Mouse (Mus musculus): ENCODE measurements around the gene Bdkrb1. TPM values are rescaled to one million over a fixed set of nuclear protein-coding genes. Genes with fewer than 3 reads are reported as not detected.

Bdkrb1 gene
- polyA plus RNA-seq, 2 experiments: not detected

- no peak for ATAC-seq (ENCODE audit: insufficient read depth)
- no peak overlapping the region for H3K4me2 ChIP-seq (ENCODE audit: low read depth)
- 64% methylated on average over 4 of the region's 4 CpGs for WGBS (ENCODE audit: insufficient replicate concordance)
- no peak for DNase-seq (ENCODE audit: low read depth in 3 of 3, low spot score in 3 of 3)
- H3K4me3 ChIP-seq (ENCODE audit: insufficient read depth in 1 of 2, low read depth in 2 of 2, low read length in 2 of 2): no peak overlapping the region
- peaks cover 87% of the 10 kb centered on the region for H3K36me3 ChIP-seq (replicated peaks; ENCODE audit: control insufficient read depth, insufficient read depth, low read depth)
- H3K27ac ChIP-seq: no peak overlapping the region
- H3K4me1 ChIP-seq (replicated peaks; ENCODE audit: control insufficient read depth in 2 of 2, insufficient read depth in 2 of 2, low read length in 1 of 2): no peaks in the 10 kb centered on the region
- no peaks in the 10 kb centered on the region for H3K27me3 ChIP-seq (ENCODE audit: control insufficient read depth, insufficient read depth, low read length)
- no peak overlapping the region for H3K9ac ChIP-seq (replicated peaks)
- H3K9me3 ChIP-seq (ENCODE audit: control insufficient read depth, low read length): no peaks in the 10 kb centered on the region
- TF ChIP-seq EP300 (IDR thresholded peaks at IDR 0.05; ENCODE audit: low read depth): no peak
- peak; percentile 32; the same call in 1 of the 2 replicates for TF ChIP-seq CTCF (IDR thresholded peaks at IDR 0.05; ENCODE audit: low read depth)
These were observed 34.7 kb downstream of the Bdkrb1 start for GRCm38 (mm10) chr12:105637554-105637953.

- Histone ChIP-seq H3K9me3 (ENCODE audit: control insufficient read depth, low read length) (no peaks in the 10 kb centered on the region), H3K27ac (no peak overlapping the region), H3K4me1 (replicated peaks; ENCODE audit: control insufficient read depth in 2 of 2, insufficient read depth in 2 of 2, low read length in 1 of 2) (no peaks in the 10 kb centered on the region), H3K27me3 (ENCODE audit: control insufficient read depth, insufficient read depth, low read length) (no peaks in the 10 kb centered on the region), H3K4me2 (ENCODE audit: low read depth) (no peak overlapping the region), H3K9ac (replicated peaks) (no peak overlapping the region), H3K36me3 (replicated peaks; ENCODE audit: control insufficient read depth, insufficient read depth, low read depth) (peaks cover 91% of the 10 kb centered on the region), H3K4me3 (ENCODE audit: insufficient read depth in 1 of 2, low read depth in 2 of 2, low read length in 2 of 2) (no peak overlapping the region)
- 86% methylated on average over 11 of the region's 11 CpGs for WGBS (ENCODE audit: insufficient replicate concordance)
- ATAC-seq (ENCODE audit: insufficient read depth): no peak
- no peak for DNase-seq (ENCODE audit: low read depth in 3 of 3, low spot score in 3 of 3)
- TF ChIP-seq EP300 (IDR thresholded peaks at IDR 0.05; ENCODE audit: low read depth) (no peak), CTCF (IDR thresholded peaks at IDR 0.05; ENCODE audit: low read depth) (no peak)
These were observed 40.0 kb downstream of the Bdkrb1 start for GRCm38 (mm10) chr12:105642770-105643321.

Other genes with a start within 250 kb of the Bdkrb1 start
- 0.23 and 0.26 TPM in 2 replicates for gene D430019H16Rik, start 149.2 kb upstream of the Bdkrb1 start, polyA plus RNA-seq (2012; rRNA removed)
- 0.03 TPM in 2 replicates for gene D430019H16Rik, start 149.2 kb upstream of the Bdkrb1 start, polyA plus RNA-seq (2014; fragmentation: Nextera tagmentation; extraction: Ambion mirVana)
- 0.01 TPM in 1 of 2 replicates, not detected in the other for gene Bdkrb2, start 39.9 kb upstream of the Bdkrb1 start, polyA plus RNA-seq (2012; rRNA removed)
- not detected in 2 replicates for gene Bdkrb2, start 39.9 kb upstream of the Bdkrb1 start, polyA plus RNA-seq (2014; fragmentation: Nextera tagmentation; extraction: Ambion mirVana)
- 4.2 and 5.1 TPM in 2 replicates for gene Gskip, start 81.7 kb downstream of the Bdkrb1 start, polyA plus RNA-seq (2012; rRNA removed)
- gene Gskip, start 81.7 kb downstream of the Bdkrb1 start, polyA plus RNA-seq (2014; fragmentation: Nextera tagmentation; extraction: Ambion mirVana): 12.0 and 13.7 TPM in 2 replicates
- 9.6 and 13.3 TPM in 2 replicates for gene Atg2b, start 82.1 kb downstream of the Bdkrb1 start, polyA plus RNA-seq (2012; rRNA removed)
- 6.6 and 7.1 TPM in 2 replicates for gene Atg2b, start 82.1 kb downstream of the Bdkrb1 start, polyA plus RNA-seq (2014; fragmentation: Nextera tagmentation; extraction: Ambion mirVana)
- 0.04 and 0.05 TPM in 2 replicates for gene Ak7, start 102.9 kb downstream of the Bdkrb1 start, polyA plus RNA-seq (2012; rRNA removed)
- not detected in 2 replicates for gene Ak7, start 102.9 kb downstream of the Bdkrb1 start, polyA plus RNA-seq (2014; fragmentation: Nextera tagmentation; extraction: Ambion mirVana)
- 52.3 and 57.4 TPM in 2 replicates for gene Papola, start 181.6 kb downstream of the Bdkrb1 start, polyA plus RNA-seq (2012; rRNA removed)
- 79.2 and 88.7 TPM in 2 replicates for gene Papola, start 181.6 kb downstream of the Bdkrb1 start, polyA plus RNA-seq (2014; fragmentation: Nextera tagmentation; extraction: Ambion mirVana)